Mouse (Mus musculus): ENCODE results near the gene Msi1. TPM values are rescaled to one million over a fixed set of nuclear protein-coding genes. Genes with fewer than 3 reads are reported as not detected.

Gene Msi1
- 167 and 222 TPM in 2 replicates for polyA plus RNA-seq (2016; fragmentation: Nextera tagmentation; extraction: Ambion mirVana)

DNA sequence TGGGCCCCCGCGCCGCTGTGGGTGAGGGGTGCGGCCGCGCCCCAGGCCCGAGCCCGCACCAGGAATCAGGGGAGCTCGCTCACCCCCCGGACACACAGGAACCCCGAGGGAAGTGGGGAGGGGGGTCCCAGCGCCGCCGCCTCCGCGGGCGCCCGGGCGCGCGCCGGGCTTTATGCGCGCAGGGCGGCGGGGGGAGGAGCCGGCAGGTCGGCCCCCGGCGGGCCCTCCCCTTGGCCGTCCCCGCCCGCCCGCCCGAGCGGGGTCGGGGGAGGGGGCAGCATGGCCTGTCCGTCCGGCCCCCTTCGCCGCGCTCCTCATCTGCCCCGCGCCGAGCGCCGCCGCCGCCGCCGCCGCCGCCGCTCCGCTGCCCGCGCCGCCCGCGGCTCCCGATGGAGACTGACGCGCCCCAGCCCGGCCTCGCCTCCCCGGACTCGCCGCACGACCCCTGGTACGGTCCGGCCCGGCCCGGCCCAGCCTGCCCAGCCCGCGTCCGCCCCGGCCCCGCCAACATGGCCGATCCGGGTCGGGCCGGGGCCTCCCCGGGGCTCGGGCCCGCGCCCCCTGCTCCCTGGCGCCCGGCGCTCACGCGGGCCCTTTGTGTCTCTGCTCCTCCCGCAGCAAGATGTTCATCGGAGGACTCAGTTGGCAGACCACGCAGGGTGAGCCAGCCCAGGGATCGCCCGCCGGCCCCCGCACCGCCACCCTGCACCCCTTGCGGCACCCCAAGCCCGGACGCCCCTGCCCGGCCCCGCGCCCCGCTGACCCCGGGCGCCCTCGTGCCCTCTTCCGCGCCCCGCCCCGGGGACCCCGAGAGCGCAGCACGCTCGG is at the start of gene Msi1:
Gene Msi1 (plus strand): TSS at position 241 of the 828 bp plus-strand sequence.
- H3K27ac ChIP-seq = peak within 1 kb of the TSS; percentile 100
- H3K4me3 ChIP-seq = peak within 1 kb of the TSS; percentile 100
- H3K36me3 ChIP-seq = peaks cover 48% of the 10 kb centered on the region
- peaks cover 62% of the 10 kb centered on the region for H3K4me1 ChIP-seq (replicated peaks)
- DNase-seq (ENCODE audit: low spot score) = peak; percentile 75
- no peaks in the 10 kb centered on the region for H3K9me3 ChIP-seq
- H3K27me3 ChIP-seq (ENCODE audit: insufficient read depth, poor library complexity, severe bottlenecking) = 0 out of 2 replicates have a peak, but pooled peaks cover 3% of the 10 kb centered on the region
- under 1% methylated on average over 104 of the region's 117 CpGs for WGBS

DNA sequence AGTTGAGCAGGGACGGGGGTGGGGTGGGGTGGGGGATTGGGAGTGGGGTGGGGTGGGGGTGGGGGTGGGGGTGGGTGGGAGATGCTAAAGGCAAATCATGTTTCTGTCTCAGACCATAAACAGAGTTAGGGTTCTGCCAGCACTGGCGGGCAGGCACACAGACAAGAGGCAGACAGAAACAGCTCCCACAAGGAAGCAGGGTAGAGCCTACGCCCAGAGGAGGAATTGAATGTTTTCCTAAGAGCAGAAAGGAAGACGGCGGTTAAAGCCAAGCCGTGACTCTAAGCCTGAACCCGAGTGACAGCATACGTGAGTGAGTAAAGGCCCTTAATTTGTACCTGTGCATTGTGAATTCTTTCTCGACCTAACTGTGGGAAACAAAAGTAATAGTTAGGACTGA is 37.5 kb upstream of the Msi1 start:
- H3K9me3 ChIP-seq = no peaks in the 10 kb centered on the region
- no peaks in the 10 kb centered on the region for H3K36me3 ChIP-seq
- WGBS = 40% methylated on average over 9 of the region's 9 CpGs
- no peak for DNase-seq (ENCODE audit: low spot score)
- H3K4me3 ChIP-seq = no peak overlapping the region
- H3K4me1 ChIP-seq (replicated peaks) = peaks cover 46% of the 10 kb centered on the region
- H3K27ac ChIP-seq = peak overlapping the region; percentile 98
- no peaks in the 10 kb centered on the region for H3K27me3 ChIP-seq (ENCODE audit: insufficient read depth, poor library complexity, severe bottlenecking)

DNA sequence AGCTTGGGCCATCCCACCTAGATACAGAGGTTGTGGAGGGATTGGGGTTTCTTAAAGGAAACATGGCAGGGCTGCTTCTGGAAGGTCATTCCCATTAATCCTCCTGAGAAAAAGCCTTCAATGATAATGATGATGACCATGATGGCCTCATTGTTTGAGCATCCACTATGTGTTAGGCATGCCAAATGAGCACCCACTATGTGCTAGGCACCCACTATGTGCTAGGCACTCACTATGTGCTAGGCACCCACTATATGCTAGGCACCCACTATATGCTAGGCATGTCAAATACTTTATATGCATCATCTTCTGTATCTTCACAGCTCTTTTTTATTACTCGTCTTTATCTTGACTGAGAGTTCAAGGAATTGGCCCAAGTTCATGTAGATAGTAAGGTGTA is 36.4 kb upstream of the Msi1 start:
- no peak for DNase-seq (ENCODE audit: low spot score)
- 91% methylated on average over 1 of the region's 1 CpGs for WGBS
- H3K9me3 ChIP-seq = no peaks in the 10 kb centered on the region
- peaks cover 56% of the 10 kb centered on the region for H3K4me1 ChIP-seq (replicated peaks)
- H3K36me3 ChIP-seq = no peaks in the 10 kb centered on the region
- H3K27me3 ChIP-seq (ENCODE audit: insufficient read depth, poor library complexity, severe bottlenecking) = no peaks in the 10 kb centered on the region
- peak overlapping the region; percentile 98 for H3K27ac ChIP-seq
- no peak overlapping the region for H3K4me3 ChIP-seq

DNA sequence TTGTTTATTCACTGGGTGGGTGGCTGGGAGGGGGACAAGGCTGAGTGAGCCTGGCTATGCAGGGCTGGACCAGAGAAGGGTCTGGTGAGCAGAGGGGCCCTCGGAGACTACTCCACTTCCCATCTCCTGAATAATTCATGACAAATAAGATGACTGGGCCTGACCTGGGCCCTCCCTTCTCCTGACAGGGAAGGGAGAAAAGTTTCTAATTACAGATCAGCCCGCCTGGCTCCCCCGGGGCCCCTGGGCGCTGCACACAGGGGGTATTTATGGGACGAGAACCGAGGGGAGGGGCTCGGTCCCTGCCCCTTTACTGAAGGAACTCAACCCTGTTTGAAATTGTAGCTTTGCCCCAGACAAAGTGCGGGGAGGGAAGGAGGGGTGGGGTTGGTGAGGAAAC is 35.2 kb upstream of the Msi1 start:
- no peaks in the 10 kb centered on the region for H3K36me3 ChIP-seq
- no peaks in the 10 kb centered on the region for H3K27me3 ChIP-seq (ENCODE audit: insufficient read depth, poor library complexity, severe bottlenecking)
- WGBS = 2% methylated on average over 8 of the region's 8 CpGs
- H3K4me1 ChIP-seq (replicated peaks) = peaks cover 69% of the 10 kb centered on the region
- H3K27ac ChIP-seq = peak overlapping the region; percentile 98
- peak overlapping the region; percentile 27 for H3K4me3 ChIP-seq
- H3K9me3 ChIP-seq = no peaks in the 10 kb centered on the region
- peak; percentile 67 for DNase-seq (ENCODE audit: low spot score)

- Histone ChIP-seq H3K4me3 (0 out of 2 replicates have a peak overlapping the region, but pooled peaks have one; percentile 27), H3K27me3 (ENCODE audit: insufficient read depth, poor library complexity, severe bottlenecking) (no peaks in the 10 kb centered on the region), H3K36me3 (no peaks in the 10 kb centered on the region), H3K9me3 (no peaks in the 10 kb centered on the region), H3K27ac (peak overlapping the region; percentile 98), H3K4me1 (replicated peaks) (peaks cover 74% of the 10 kb centered on the region)
- WGBS = 25% methylated on average over 10 of the region's 10 CpGs
- no peak for DNase-seq (ENCODE audit: low spot score)
These were observed 34.6 kb upstream of the Msi1 start for GRCm38 (mm10) chr5:115394836-115395235.

GRCm38 (mm10) chr5:115396654-115397053 is 32.7 kb upstream of the Msi1 start:
- H3K27ac ChIP-seq = peak overlapping the region; percentile 98
- H3K4me3 ChIP-seq = no peak overlapping the region
- H3K36me3 ChIP-seq = no peaks in the 10 kb centered on the region
- H3K27me3 ChIP-seq (ENCODE audit: insufficient read depth, poor library complexity, severe bottlenecking) = no peaks in the 10 kb centered on the region
- peaks cover 86% of the 10 kb centered on the region for H3K4me1 ChIP-seq (replicated peaks)
- no peaks in the 10 kb centered on the region for H3K9me3 ChIP-seq
- 69% methylated on average over 11 of the region's 11 CpGs for WGBS
- no peak for DNase-seq (ENCODE audit: low spot score)

DNA sequence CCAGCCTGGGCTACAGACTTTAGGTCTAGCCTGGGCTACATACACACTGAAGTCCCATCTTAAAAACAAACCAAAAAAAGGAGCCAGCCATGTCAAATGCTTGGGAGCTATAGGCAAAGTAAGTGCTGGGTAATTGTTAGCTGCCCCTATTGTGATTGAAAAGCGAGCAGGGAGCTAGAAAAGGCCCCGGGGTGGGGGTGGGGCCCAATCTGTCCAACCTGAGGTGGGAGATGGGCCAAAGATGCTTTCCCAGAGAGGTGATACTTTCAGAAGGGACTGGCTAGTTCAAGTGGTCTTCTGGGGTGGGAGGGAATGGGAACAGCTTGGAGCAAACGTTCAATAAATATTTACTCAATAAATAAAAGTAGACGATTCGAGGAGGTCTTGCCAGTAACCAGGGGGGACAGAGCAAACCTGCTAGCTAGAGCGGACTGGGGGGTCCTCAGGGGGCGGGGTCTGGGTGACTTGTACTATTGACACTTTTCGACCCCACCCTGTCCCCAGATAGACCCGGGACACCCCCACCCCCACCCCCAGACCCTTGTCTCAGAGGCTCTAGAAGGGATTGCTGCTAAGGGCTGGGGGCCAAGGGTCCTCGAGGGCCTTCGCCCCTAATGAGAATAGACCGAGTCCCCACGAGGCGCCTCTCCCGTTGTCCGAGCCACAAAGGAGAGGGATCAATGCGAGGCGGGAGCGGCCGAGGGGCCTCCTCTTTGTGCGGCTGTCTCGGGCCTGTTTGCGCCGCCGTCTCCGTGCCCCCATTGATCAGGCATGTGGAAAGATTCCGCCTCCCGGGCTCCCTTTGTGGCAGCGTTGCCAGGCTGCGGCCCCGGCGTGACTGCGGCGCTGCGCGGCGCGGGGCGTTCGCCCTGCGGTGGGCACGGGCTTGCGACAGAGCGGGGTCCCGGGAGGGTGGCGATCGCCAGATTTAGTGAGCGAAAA is 31.3 kb upstream of the Msi1 start:
- H3K4me1 ChIP-seq (replicated peaks) = peaks cover 86% of the 10 kb centered on the region
- under 1% methylated on average over 48 of the region's 48 CpGs for WGBS
- peak overlapping the region; percentile 48 for H3K4me3 ChIP-seq
- H3K9me3 ChIP-seq = no peaks in the 10 kb centered on the region
- peak overlapping the region; percentile 98 for H3K27ac ChIP-seq
- H3K27me3 ChIP-seq (ENCODE audit: insufficient read depth, poor library complexity, severe bottlenecking) = no peaks in the 10 kb centered on the region
- H3K36me3 ChIP-seq = no peaks in the 10 kb centered on the region
- peak; percentile 94 for DNase-seq (ENCODE audit: low spot score)

DNA sequence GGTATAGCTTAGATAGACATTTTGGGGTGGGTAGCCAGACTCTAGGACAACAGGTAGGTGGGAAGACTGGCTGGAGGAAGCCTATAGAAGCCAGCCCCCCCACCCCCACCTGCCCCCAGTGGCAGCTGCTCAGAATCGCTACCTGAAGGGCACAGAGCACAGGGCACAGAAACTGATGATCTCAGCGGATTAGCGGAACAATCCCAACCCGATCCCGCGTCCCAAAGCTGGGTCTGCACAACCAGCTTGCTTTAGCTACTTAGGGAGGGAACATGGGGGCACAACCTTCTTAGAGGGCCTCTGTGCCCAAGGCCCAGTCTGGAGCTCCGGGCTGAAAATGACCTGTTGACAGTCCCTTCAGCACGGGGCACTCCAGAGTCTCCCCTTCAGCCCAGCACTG is 27.3 kb upstream of the Msi1 start:
- H3K27ac ChIP-seq = peak overlapping the region; percentile 98

GRCm38 (mm10) chr5:115403436-115404140 is 25.8 kb upstream of the Msi1 start:
- Histone ChIP-seq H3K36me3 (no peaks in the 10 kb centered on the region), H3K9me3 (no peaks in the 10 kb centered on the region), H3K4me1 (replicated peaks) (peaks cover 85% of the 10 kb centered on the region), H3K27me3 (ENCODE audit: insufficient read depth, poor library complexity, severe bottlenecking) (no peaks in the 10 kb centered on the region; the same call in none of the 2 replicates), H3K4me3 (peak overlapping the region; percentile 43), H3K27ac (peak overlapping the region; percentile 98)
- WGBS = 12% methylated on average over 17 of the region's 17 CpGs
- no peak for DNase-seq (ENCODE audit: low spot score)

More for the DNA sequence above, 27.3 kb upstream of the Msi1 start:
- no peak overlapping the region for H3K4me3 ChIP-seq
- no peaks in the 10 kb centered on the region for H3K36me3 ChIP-seq
- DNase-seq (ENCODE audit: low spot score) = no peak
- no peaks in the 10 kb centered on the region; the same call in none of the 2 replicates for H3K27me3 ChIP-seq (ENCODE audit: insufficient read depth, poor library complexity, severe bottlenecking)
- WGBS = 90% methylated on average over 8 of the region's 8 CpGs
- H3K4me1 ChIP-seq (replicated peaks) = peaks cover 86% of the 10 kb centered on the region
- H3K9me3 ChIP-seq = no peaks in the 10 kb centered on the region

DNA sequence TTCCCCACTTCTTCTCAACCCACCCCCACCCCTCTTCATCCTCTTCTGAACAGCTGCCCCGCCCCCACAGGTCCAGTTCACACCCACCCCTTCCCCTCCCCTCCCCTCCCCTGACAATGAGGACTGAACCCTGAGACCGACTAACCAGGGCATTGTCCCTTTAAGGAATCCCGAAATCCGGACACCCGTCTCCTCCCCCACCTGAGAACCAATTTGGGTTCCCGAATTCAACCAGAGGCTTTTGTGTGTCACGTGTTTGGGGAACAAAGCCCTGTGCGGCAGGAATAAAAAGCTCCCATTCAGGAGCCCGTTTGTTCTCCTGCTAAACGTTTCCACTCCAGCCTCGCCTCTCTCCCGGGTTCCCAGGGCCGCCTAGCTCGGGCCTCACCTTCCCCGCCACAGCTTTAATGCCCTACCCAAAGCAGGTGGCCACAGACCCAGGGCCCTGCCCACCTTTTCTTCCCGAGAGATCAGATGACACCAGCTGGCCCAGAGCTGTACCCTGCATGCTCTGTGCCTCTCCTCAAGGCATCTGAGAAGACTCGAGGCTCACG is 25.1 kb upstream of the Msi1 start:
- DNase-seq (ENCODE audit: low spot score) = peak; percentile 84
- peak overlapping the region; percentile 43 for H3K4me3 ChIP-seq
- H3K27ac ChIP-seq = peak overlapping the region; percentile 98
- WGBS = under 1% methylated on average over 18 of the region's 18 CpGs
- no peaks in the 10 kb centered on the region for H3K36me3 ChIP-seq
- peaks cover 81% of the 10 kb centered on the region for H3K4me1 ChIP-seq (replicated peaks)
- no peaks in the 10 kb centered on the region for H3K9me3 ChIP-seq
- H3K27me3 ChIP-seq (ENCODE audit: insufficient read depth, poor library complexity, severe bottlenecking) = no peaks in the 10 kb centered on the region; the same call in none of the 2 replicates

- Histone ChIP-seq H3K27ac (peak overlapping the region; percentile 98), H3K9me3 (no peaks in the 10 kb centered on the region), H3K4me1 (replicated peaks) (peaks cover 77% of the 10 kb centered on the region), H3K27me3 (ENCODE audit: insufficient read depth, poor library complexity, severe bottlenecking) (no peaks in the 10 kb centered on the region; the same call in none of the 2 replicates), H3K4me3 (peak overlapping the region; percentile 43; the same call in 1 of the 2 replicates), H3K36me3 (no peaks in the 10 kb centered on the region)
- 41% methylated on average over 8 of the region's 8 CpGs for WGBS
- DNase-seq (ENCODE audit: low spot score) = no peak
These were observed 24.2 kb upstream of the Msi1 start for GRCm38 (mm10) chr5:115405205-115405604.

- Histone ChIP-seq H3K4me1 (replicated peaks) (peaks cover 58% of the 10 kb centered on the region), H3K4me3 (0 out of 2 replicates have a peak overlapping the region, but pooled peaks have one; percentile 13), H3K27ac (peak overlapping the region; percentile 72), H3K9me3 (no peaks in the 10 kb centered on the region), H3K27me3 (ENCODE audit: insufficient read depth, poor library complexity, severe bottlenecking) (no peaks in the 10 kb centered on the region; the same call in none of the 2 replicates), H3K36me3 (no peaks in the 10 kb centered on the region)
- DNase-seq (ENCODE audit: low spot score) = peak; percentile 54
- WGBS = 35% methylated on average over 9 of the region's 9 CpGs
These were observed 21.3 kb upstream of the Msi1 start for GRCm38 (mm10) chr5:115408110-115408509.
